Mouse (Mus musculus) embryonic facial prominence, embryonic 10.5 days (tissue): ENCODE measurements around the gene Casq2. TPM values are rescaled to one million over a fixed set of nuclear protein-coding genes. Genes with fewer than 3 reads are reported as not detected.
A peak's percentile ranks its signal among the peaks of the same experiment; 100 is the strongest.

ENCODE experiments used
- DNase-seq: peaks from one replicate; pipeline ENCODE4 v3.0.0-alpha.2; 2017; ENCODE audit warnings: low spot score
- H3K27ac ChIP-seq: fragments of 300-500 bp; sonication (generic); replicated peaks from 2 replicates; pipeline ENCODE4 v1.5.1; 2016; ENCODE audit warnings: mild to moderate bottlenecking
- H3K27me3 ChIP-seq: fragments of 300-500 bp; sonication (generic); replicated peaks from 2 replicates; pipeline ENCODE4 v1.6.1; 2016; ENCODE audit warnings: low read depth, mild to moderate bottlenecking; ENCODE audit not compliant: poor library complexity, severe bottlenecking
- H3K36me3 ChIP-seq: fragments of 300-500 bp; sonication (generic); replicated peaks from 2 replicates; pipeline ENCODE4 v1.6.1; 2016; ENCODE audit warnings: mild to moderate bottlenecking, moderate library complexity
- H3K4me1 ChIP-seq: fragments of 300-500 bp; sonication (generic); 2 replicates; pipeline ENCODE4 v1.6.1; 2016
- H3K4me3 ChIP-seq: fragments of 300-500 bp; sonication (generic); 2 replicates; pipeline ENCODE4 v1.5.1; 2016; ENCODE audit warnings: mild to moderate bottlenecking, moderate library complexity
- H3K9me3 ChIP-seq: fragments of 300-500 bp; sonication (generic); 2 replicates; pipeline ENCODE4 v1.6.1; 2016; ENCODE audit warnings: mild to moderate bottlenecking
- WGBS: fragments of 180-500 bp; shearing (Covaris S2); methylation state at CpG from one replicate; pipeline ENCODE4 v1.1.7; 2016; 5-methylcytosine and 5-hydroxymethylcytosine counted together
- polyA plus RNA-seq: library from polyadenylated mRNA; unstranded; fragments of >200 nt; fragmentation: Nextera tagmentation; extraction: Ambion mirVana; gene quantifications from 2 replicates; pipeline ENCODE4 v1.2.1, GENCODE M21; 2016

The Casq2 gene
- polyA plus RNA-seq, 1 experiment from 2014 or later = 0.10 TPM

DNA sequence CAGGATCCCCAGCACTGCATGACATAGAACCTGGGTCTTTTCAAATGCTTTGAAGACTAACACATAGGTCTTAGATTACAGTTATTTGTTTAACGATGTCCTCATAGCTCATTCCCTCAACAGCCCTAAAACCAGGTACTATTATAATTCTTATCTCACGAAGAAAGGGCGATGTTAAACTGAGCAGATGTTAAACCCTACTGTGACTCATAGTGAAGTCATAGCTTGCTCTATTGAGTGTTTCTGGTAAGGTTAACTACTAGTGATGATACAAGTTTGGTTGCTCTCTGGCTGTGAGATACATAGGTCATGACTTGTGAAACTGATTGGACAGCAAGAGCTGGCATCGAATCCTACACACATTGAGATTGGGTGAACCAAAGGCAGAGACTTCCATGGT is 56.7 kb downstream of the Casq2 start:
- Histone ChIP-seq H3K4me1 (peaks cover 31% of the 10 kb centered on the region), H3K27me3 (peaks cover 15% of the 10 kb centered on the region; the same call in 1 of the 2 replicates), H3K27ac (no peak overlapping the region), H3K9me3 (no peaks in the 10 kb centered on the region), H3K4me3 (no peak overlapping the region), H3K36me3 (no peaks in the 10 kb centered on the region)
- no peak for DNase-seq
- WGBS = 95% methylated on average over 4 of the region's 4 CpGs

DNA sequence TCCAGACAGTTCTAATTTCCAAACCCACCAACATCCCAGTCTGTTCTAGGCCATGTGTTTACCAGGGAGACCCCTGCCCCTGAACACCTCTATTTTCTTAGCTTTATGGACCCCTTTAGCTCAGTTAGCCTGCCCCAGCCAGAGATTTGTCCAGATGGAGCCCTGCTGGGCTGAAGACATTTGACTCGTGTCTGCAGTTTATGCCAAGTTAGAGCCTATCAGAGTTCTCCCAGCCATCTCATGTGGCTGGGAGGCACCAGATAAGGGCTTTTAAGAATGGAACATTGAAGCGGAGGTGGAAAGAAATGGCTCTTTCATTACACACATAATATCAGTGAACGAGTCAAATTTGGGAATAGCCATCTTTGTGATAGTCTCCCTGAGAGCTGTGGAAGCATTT is 57.3 kb downstream of the Casq2 start:
- Histone ChIP-seq H3K36me3 (no peaks in the 10 kb centered on the region), H3K27me3 (peaks cover 17% of the 10 kb centered on the region; the same call in 1 of the 2 replicates), H3K9me3 (no peaks in the 10 kb centered on the region), H3K4me1 (peaks cover 28% of the 10 kb centered on the region), H3K4me3 (no peak overlapping the region), H3K27ac (no peak overlapping the region)
- WGBS = 90% methylated on average over 3 of the region's 3 CpGs
- DNase-seq = no peak

DNA sequence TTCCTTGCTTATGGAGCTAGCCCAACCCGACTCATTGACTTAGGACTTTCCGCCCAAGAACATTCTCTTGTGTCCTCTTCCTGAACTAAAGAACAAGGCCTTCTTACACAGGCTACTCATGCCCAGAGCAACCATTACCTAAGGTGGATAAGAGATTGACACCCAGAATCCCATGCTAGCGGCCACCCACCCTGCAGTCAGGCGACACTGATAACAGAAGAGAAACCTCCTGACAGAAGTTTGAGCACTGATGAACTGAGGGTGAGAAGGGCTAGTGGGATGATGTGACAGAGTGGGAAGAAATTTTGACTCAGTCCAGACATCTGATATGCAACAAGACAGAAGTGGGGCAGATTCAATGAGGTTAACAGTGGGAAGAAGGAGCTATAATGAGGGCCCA is 58.2 kb downstream of the Casq2 start:
- DNase-seq = no peak
- Histone ChIP-seq H3K9me3 (no peaks in the 10 kb centered on the region), H3K4me1 (peaks cover 35% of the 10 kb centered on the region), H3K27ac (no peak overlapping the region), H3K27me3 (peaks cover 17% of the 10 kb centered on the region; the same call in 1 of the 2 replicates), H3K36me3 (no peaks in the 10 kb centered on the region), H3K4me3 (no peak overlapping the region)
- 92% methylated on average over 4 of the region's 4 CpGs for WGBS

DNA sequence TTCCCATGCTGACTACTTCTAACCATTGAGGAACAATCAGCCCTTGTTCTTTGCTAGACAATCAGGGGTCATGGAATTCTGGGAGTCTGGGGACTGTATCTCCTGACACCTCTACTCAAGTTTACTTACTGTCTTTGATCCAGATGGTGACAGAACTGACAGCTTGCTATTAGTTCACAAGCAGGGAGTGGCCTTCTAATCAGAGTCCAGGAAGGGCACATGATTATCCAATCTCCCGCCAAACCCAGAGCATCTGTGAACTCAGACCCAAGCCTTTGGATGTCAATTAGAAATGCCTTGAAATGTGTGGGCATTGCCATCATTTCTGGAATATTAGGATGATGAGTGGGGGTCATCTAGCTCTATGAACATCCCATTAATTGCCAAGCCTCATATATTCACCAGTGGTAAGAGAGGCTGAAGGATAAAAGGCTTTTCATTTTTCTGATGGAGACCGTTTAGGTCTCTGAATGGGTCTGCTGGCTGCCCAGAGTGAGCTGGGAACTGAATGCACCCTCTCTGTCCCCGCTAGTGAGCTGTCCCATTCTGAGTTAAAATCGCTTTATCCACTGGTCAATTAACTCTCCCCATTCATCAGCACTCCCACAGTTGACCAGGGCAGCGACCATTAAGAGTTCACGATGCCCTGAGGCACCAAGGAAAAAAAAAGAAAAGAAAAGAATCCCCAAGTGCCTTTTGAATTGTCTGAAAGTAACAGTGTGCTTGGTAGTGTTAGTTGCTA is 59.6 kb downstream of the Casq2 start:
- 23% methylated on average over 6 of the region's 6 CpGs for WGBS
- Histone ChIP-seq H3K36me3 (no peaks in the 10 kb centered on the region), H3K4me1 (peaks cover 48% of the 10 kb centered on the region), H3K9me3 (no peaks in the 10 kb centered on the region), H3K27ac (no peak overlapping the region), H3K27me3 (peaks cover 17% of the 10 kb centered on the region; the same call in 1 of the 2 replicates), H3K4me3 (no peak overlapping the region)
- DNase-seq = no peak

DNA sequence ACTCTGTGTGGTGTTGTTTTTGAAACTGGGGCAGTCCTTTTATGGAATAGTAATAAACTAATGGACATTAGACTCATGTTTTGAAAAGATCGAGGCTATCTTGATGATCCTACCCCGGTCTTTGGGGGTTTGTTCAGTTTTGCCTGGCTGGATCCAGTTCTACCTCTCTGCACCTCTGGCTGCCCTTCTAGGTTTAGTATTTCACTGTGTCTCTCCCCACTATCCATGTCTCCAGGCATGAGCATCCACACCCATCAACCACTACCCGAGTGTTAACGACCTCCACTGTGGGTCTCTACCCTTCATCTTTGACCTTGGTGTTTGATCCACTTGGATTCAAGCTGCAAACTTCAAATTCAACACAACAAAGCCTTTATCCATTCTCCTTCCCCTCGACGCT is 60.2 kb downstream of the Casq2 start:
- Histone ChIP-seq H3K4me3 (no peak overlapping the region), H3K9me3 (no peaks in the 10 kb centered on the region), H3K27me3 (peaks cover 17% of the 10 kb centered on the region; the same call in 1 of the 2 replicates), H3K36me3 (no peaks in the 10 kb centered on the region), H3K27ac (no peak overlapping the region), H3K4me1 (peaks cover 49% of the 10 kb centered on the region)
- WGBS = 65% methylated on average over 6 of the region's 6 CpGs
- DNase-seq = no peak

DNA sequence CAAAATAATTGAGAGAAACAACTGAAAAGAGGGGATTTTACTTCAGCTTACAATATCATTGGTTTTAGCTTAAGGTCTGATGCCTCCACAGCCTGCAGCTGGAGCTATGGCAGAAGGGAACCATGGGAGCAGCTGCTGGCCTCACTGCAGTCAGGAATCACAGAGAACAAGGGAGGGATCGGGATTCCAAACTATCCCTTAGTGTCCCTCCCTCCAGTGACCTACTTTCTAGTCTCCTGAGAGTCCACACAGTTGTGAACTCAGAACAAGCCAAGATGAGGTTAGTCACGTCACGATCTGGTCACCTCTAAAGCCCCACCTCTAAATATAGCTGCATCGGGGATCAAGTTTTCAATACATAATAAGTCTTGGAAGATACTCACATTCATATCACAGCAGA is 61.0 kb downstream of the Casq2 start:
- WGBS = 83% methylated on average over 4 of the region's 4 CpGs
- peaks cover 52% of the 10 kb centered on the region for H3K4me1 ChIP-seq
- DNase-seq = no peak

DNA sequence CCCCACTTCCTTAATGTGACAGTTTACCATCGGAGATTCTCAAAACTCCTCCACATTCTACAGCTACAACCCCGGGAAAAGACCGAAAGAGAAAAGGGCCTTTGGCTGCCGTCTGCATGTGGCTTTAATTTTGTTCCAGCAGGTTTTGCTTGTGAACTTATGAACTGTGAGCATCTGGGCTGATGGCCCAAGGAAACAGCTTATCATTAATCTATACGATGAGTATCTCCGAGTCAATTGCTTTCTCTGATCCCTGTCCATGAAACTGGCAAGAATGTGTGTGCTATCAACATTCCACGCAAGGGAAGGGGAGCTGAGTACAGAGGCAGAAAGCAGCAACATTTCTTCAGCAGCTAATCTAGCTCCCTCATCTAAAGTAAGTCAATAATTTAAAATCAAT is 63.7 kb downstream of the Casq2 start:
- DNase-seq = peak; percentile 56
- H3K4me1 ChIP-seq = peaks cover 65% of the 10 kb centered on the region
- H3K4me3 ChIP-seq = no peak overlapping the region

More for the DNA sequence above, 61.0 kb downstream of the Casq2 start:
- H3K36me3 ChIP-seq = no peaks in the 10 kb centered on the region
- H3K27ac ChIP-seq = no peak overlapping the region
- no peak overlapping the region for H3K4me3 ChIP-seq
- peaks cover 19% of the 10 kb centered on the region; the same call in 1 of the 2 replicates for H3K27me3 ChIP-seq
- no peaks in the 10 kb centered on the region for H3K9me3 ChIP-seq

DNA sequence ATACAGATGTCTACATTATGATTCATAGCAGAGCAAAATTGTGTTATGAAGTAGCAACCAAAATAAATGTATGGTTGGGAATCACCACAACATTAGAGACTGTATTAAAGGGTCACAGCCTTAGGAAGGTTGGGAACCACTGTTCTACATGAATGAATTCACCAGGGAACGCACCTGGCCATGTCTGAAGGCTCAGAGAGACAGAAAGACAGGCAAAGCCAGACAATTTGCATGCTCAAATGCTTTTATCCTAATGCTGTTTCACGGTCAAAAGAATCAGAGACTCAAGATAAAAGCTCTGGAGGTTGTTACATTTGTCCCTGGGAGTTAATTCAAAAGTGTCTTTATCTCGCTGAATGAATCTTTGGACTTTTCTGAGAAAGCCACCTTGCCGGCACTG is 65.6 kb downstream of the Casq2 start:
- H3K4me3 ChIP-seq = no peak overlapping the region
- H3K4me1 ChIP-seq = peaks cover 52% of the 10 kb centered on the region
- peaks cover 3% of the 10 kb centered on the region for H3K36me3 ChIP-seq
- DNase-seq = no peak
- no peak overlapping the region for H3K27ac ChIP-seq
- H3K9me3 ChIP-seq = no peaks in the 10 kb centered on the region
- 39% methylated on average over 4 of the region's 4 CpGs for WGBS
- peaks cover 23% of the 10 kb centered on the region; the same call in 1 of the 2 replicates for H3K27me3 ChIP-seq

More for the DNA sequence above, 63.7 kb downstream of the Casq2 start:
- peaks cover 25% of the 10 kb centered on the region; the same call in 1 of the 2 replicates for H3K27me3 ChIP-seq
- H3K36me3 ChIP-seq = no peaks in the 10 kb centered on the region
- no peak overlapping the region; the same call in 1 of the 2 replicates for H3K27ac ChIP-seq
- WGBS = 31% methylated on average over 7 of the region's 7 CpGs
- H3K9me3 ChIP-seq = no peaks in the 10 kb centered on the region

DNA sequence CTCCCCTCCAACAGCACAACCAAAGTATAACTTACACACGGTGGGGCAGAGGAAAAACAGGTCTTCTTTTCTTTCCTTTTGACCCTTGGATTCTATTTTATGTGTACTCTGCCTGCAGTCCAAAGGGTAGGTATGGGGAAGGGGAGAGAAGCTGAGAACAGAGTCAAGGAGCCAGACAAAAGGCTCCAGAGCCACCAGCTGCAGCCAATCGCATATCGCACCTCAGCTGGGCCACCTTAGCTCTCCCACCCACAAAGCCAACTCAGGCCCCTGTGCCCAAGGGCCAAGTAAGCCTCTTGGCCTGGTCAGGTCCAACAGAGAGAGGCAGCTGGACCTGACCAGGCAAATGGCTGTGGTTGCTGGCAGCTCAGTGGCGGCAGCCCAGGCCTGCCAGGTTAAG is 66.3 kb downstream of the Casq2 start:
- peak overlapping the region; percentile 70 for H3K27ac ChIP-seq
- DNase-seq = no peak
- no peak overlapping the region for H3K4me3 ChIP-seq
- peaks cover 9% of the 10 kb centered on the region for H3K36me3 ChIP-seq
- no peaks in the 10 kb centered on the region for H3K9me3 ChIP-seq
- H3K4me1 ChIP-seq = peaks cover 51% of the 10 kb centered on the region
- 24% methylated on average over 4 of the region's 4 CpGs for WGBS
- H3K27me3 ChIP-seq = peaks cover 18% of the 10 kb centered on the region; the same call in 1 of the 2 replicates

DNA sequence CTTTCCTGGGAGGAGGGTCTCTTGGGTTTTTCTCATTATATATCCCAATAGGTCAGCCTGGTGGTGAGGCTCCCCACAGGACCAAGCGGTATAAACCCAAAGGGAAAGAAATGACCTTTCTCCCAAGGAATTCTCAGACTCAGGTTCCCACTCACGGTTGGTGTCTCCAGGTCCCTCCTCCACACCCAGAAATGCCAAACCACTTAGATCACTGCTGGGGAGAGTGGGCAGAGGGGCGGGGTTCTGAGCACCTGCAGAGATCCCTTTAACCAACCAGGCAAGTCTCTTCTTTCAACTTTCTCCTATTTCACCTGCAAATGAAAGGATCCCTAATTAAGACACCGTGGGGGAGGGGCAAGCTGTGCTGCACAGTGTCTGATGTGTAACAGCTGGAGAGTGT is 66.7 kb downstream of the Casq2 start:
- H3K4me1 ChIP-seq = peaks cover 51% of the 10 kb centered on the region
- H3K27ac ChIP-seq = peak overlapping the region; percentile 70
- peaks cover 13% of the 10 kb centered on the region for H3K36me3 ChIP-seq
- H3K4me3 ChIP-seq = no peak overlapping the region
- 16% methylated on average over 4 of the region's 4 CpGs for WGBS
- no peaks in the 10 kb centered on the region for H3K9me3 ChIP-seq
- DNase-seq = peak; percentile 52
- H3K27me3 ChIP-seq = peaks cover 17% of the 10 kb centered on the region; the same call in 1 of the 2 replicates

DNA sequence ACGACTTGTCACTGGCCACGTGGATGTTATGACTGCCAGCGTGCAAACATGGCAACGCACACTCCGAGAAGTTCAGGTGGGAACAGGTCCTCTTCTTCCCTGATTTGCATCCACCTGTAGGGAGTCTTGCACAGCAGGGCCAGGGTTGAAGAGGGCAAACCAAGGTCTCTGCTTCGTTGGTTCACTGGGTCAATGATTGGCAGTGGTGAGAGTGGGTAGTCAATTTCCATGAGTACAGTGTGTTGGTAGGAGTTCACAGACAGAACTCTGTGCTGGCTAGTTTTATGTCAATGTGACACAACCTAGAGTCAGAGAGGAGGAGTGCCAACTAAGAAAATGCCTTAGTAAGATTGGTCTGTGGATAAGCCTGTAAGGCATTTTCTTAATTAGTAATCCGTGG is 67.9 kb downstream of the Casq2 start:
- no peak for DNase-seq
- Histone ChIP-seq H3K36me3 (peaks cover 22% of the 10 kb centered on the region), H3K4me3 (no peak overlapping the region), H3K27ac (no peak overlapping the region), H3K9me3 (no peaks in the 10 kb centered on the region), H3K27me3 (0 out of 2 replicates have a peak, but pooled peaks cover 14% of the 10 kb centered on the region), H3K4me1 (peaks cover 47% of the 10 kb centered on the region)
- WGBS = 88% methylated on average over 7 of the region's 7 CpGs

DNA sequence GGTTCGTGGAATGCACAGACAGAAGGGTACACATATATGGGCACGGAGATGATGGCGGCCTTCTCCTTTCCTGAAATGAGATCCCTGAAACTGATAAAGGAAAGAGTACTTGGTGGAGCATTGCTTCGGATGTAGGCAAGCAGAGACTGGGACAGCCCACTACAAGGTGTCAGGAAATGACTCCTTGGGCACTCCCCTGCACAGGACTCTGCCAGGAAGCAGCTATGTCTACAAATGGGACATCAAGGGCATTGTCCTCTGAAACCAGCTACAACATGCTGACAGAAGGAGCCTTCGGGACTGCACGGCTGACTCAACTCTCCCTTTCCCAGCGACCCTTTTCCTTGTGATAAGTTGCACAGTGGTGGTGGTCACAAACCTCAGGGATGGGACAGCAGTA is 70.5 kb downstream of the Casq2 start:
- Histone ChIP-seq H3K36me3 (peaks cover 42% of the 10 kb centered on the region), H3K9me3 (no peaks in the 10 kb centered on the region), H3K4me1 (peaks cover 33% of the 10 kb centered on the region), H3K27me3 (0 out of 2 replicates have a peak, but pooled peaks cover 14% of the 10 kb centered on the region), H3K27ac (no peak overlapping the region), H3K4me3 (no peak overlapping the region)
- DNase-seq = no peak
- 88% methylated on average over 7 of the region's 7 CpGs for WGBS

DNA sequence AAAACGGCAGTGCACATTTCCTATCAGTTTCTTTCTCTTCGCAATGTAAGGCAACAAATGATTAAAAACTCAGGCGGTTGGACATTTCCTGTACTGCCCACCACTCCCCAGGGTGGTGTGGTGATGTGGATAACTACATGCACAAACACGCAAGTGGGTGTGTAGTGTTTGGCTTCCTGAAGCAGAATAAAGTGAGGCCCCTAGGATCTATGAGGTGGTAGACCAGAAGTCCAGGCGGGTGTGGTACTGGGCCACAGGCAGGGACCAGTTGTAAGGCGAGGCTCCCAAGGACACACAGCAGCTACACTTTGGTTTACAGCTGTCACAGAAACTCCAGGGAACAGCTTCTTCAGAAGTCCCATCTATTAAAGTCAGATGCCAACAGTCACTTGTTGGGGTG is 71.4 kb downstream of the Casq2 start:
- H3K27me3 ChIP-seq = 0 out of 2 replicates have a peak, but pooled peaks cover 8% of the 10 kb centered on the region
- DNase-seq = no peak
- H3K9me3 ChIP-seq = no peaks in the 10 kb centered on the region
- H3K4me3 ChIP-seq = no peak overlapping the region
- peaks cover 24% of the 10 kb centered on the region for H3K4me1 ChIP-seq
- no peak overlapping the region for H3K27ac ChIP-seq
- 92% methylated on average over 6 of the region's 6 CpGs for WGBS
- peaks cover 46% of the 10 kb centered on the region for H3K36me3 ChIP-seq
